Mouse (Mus musculus): ENCODE measurements around the gene Aldh1a2.

The Aldh1a2 gene

GRCm38 (mm10) chr9:71216036-71216995, 727 bp downstream of the Aldh1a2 start:
- DNase-seq (ENCODE audit: low spot score in 2 of 2), result peak in 1 of 2 experiments; percentile 30

- DNase-seq (ENCODE audit: low spot score in 2 of 2), result no peak
Observed at GRCm38 (mm10) chr9:71216996-71217792, 1.6 kb downstream of the Aldh1a2 start.

GRCm38 (mm10) chr9:71217793-71218095, 2.2 kb downstream of the Aldh1a2 start:
- DNase-seq (ENCODE audit: low spot score in 2 of 2), result no peak

GRCm38 (mm10) chr9:71219161-71219560, 3.6 kb downstream of the Aldh1a2 start:
- no peak for DNase-seq (ENCODE audit: low spot score in 2 of 2)

GRCm38 (mm10) chr9:71220401-71220800, 4.8 kb downstream of the Aldh1a2 start:
- no peak for DNase-seq (ENCODE audit: low spot score in 2 of 2)

- no peak for DNase-seq (ENCODE audit: low spot score in 2 of 2)
Observed at GRCm38 (mm10) chr9:71227226-71227970, 11.8 kb downstream of the Aldh1a2 start.

GRCm38 (mm10) chr9:71230011-71230410, 14.4 kb downstream of the Aldh1a2 start:
- peak in 1 of 2 experiments; percentile 15 for DNase-seq (ENCODE audit: low spot score in 2 of 2)

GRCm38 (mm10) chr9:71236540-71236939, 21.0 kb downstream of the Aldh1a2 start:
- DNase-seq (ENCODE audit: low spot score in 2 of 2), result no peak

- no peak for DNase-seq (ENCODE audit: low spot score in 2 of 2)
Observed at GRCm38 (mm10) chr9:71239926-71240325, 24.3 kb downstream of the Aldh1a2 start.

GRCm38 (mm10) chr9:71241515-71242411, 26.2 kb downstream of the Aldh1a2 start:
- DNase-seq (ENCODE audit: low spot score in 2 of 2), result no peak

- DNase-seq (ENCODE audit: low spot score in 2 of 2), result no peak
Observed at GRCm38 (mm10) chr9:71242412-71242781, 26.8 kb downstream of the Aldh1a2 start.

GRCm38 (mm10) chr9:71254380-71254779, 38.8 kb downstream of the Aldh1a2 start:
- DNase-seq (ENCODE audit: low spot score in 2 of 2), result no peak

GRCm38 (mm10) chr9:71262711-71263110, 47.1 kb downstream of the Aldh1a2 start:
- no peak for DNase-seq (ENCODE audit: low spot score in 2 of 2)

- DNase-seq (ENCODE audit: low spot score in 2 of 2), result no peak
Observed at GRCm38 (mm10) chr9:71269711-71270110, 54.1 kb downstream of the Aldh1a2 start.

- no peak for DNase-seq (ENCODE audit: low spot score in 2 of 2)
Observed at GRCm38 (mm10) chr9:71270205-71270604, 54.6 kb downstream of the Aldh1a2 start.

GRCm38 (mm10) chr9:71276149-71276721, 60.6 kb downstream of the Aldh1a2 start:
- DNase-seq (ENCODE audit: low spot score in 2 of 2), result no peak

GRCm38 (mm10) chr9:71278741-71279140, 63.2 kb downstream of the Aldh1a2 start:
- no peak for DNase-seq (ENCODE audit: low spot score in 2 of 2)

- DNase-seq (ENCODE audit: low spot score in 2 of 2), result no peak
Observed at GRCm38 (mm10) chr9:71283156-71283555, 67.6 kb downstream of the Aldh1a2 start.

- no peak for DNase-seq (ENCODE audit: low spot score in 2 of 2)
Observed at GRCm38 (mm10) chr9:71285231-71285630, 69.6 kb downstream of the Aldh1a2 start.

GRCm38 (mm10) chr9:71286420-71286819, 70.8 kb downstream of the Aldh1a2 start:
- DNase-seq (ENCODE audit: low spot score in 2 of 2), result no peak

GRCm38 (mm10) chr9:71288738-71289137, 73.1 kb downstream of the Aldh1a2 start:
- DNase-seq (ENCODE audit: low spot score in 2 of 2), result no peak

Data from natural killer cell, adult 2 months (primary cell).